Mouse (Mus musculus) lung, embryonic 14.5 days (tissue): ENCODE results near the gene Mapk1ip1l. TPM values are rescaled to one million over a fixed set of nuclear protein-coding genes. Genes with fewer than 3 reads are reported as not detected.

Source experiments
- ATAC-seq: fragments of 200-750 bp; cut with Nextera tagmentation; 2 replicates; pipeline ENCODE4 v1.8.0; 2017; ENCODE audit warnings: mild to moderate bottlenecking, moderate TSS enrichment, moderate library complexity; ENCODE audit not compliant: insufficient read depth
- DNase-seq: peaks from one replicate; pipeline ENCODE4 v3.0.0-alpha.2; 2015
- H3K27ac ChIP-seq: fragments of 300-500 bp; sonication (generic); 2 replicates; pipeline ENCODE4 v1.5.1; 2014; ENCODE audit warnings: low read depth, mild to moderate bottlenecking, moderate library complexity
- H3K27me3 ChIP-seq: fragments of 300-500 bp; sonication (generic); 2 replicates; pipeline ENCODE4 v1.6.1; 2014; ENCODE audit warnings: low read length, control low read depth; ENCODE audit not compliant: insufficient read depth
- H3K36me3 ChIP-seq: fragments of 300-500 bp; sonication (generic); 2 replicates; pipeline ENCODE4 v1.6.1; 2014; ENCODE audit warnings: control low read depth; ENCODE audit not compliant: insufficient read depth
- H3K4me1 ChIP-seq: fragments of 300-500 bp; sonication (generic); 2 replicates; pipeline ENCODE4 v1.6.1; 2014; ENCODE audit warnings: antibody characterized with exemption, control low read depth; ENCODE audit not compliant: insufficient read depth
- H3K4me2 ChIP-seq: fragments of 300-500 bp; sonication (generic); 2 replicates; pipeline ENCODE4 v1.6.1; 2014; ENCODE audit warnings: mild to moderate bottlenecking
- H3K4me3 ChIP-seq: fragments of 300-500 bp; sonication (generic); 2 replicates; pipeline ENCODE4 v1.5.1; 2014; ENCODE audit warnings: low read depth, low read length
- H3K9ac ChIP-seq: fragments of 300-500 bp; sonication (generic); 2 replicates; pipeline ENCODE4 v1.6.1; 2014
- H3K9me3 ChIP-seq: fragments of 300-500 bp; sonication (generic); 2 replicates; pipeline ENCODE4 v1.6.1; 2016; ENCODE audit warnings: low read depth, low read length, control low read depth
- CTCF ChIP-seq: IDR thresholded peaks from 2 replicates; pipeline ENCODE4 v1.5.1; 2016; ENCODE audit warnings: antibody characterized with exemption, low read depth
- WGBS: fragments of 180-500 bp; shearing (Covaris S2); extraction: QIAGEN DNeasy Blood & Tissue Kit; methylation state at CpG from one replicate; pipeline ENCODE4 v1.1.7; 2014; 5-methylcytosine and 5-hydroxymethylcytosine counted together
- polyA plus RNA-seq: library from polyadenylated mRNA; unstranded; fragments of >200 nt; fragmentation: Nextera tagmentation; extraction: Ambion mirVana; gene quantifications from 2 replicates; pipeline ENCODE4 v1.2.1, GENCODE M21; 2014

Gene Mapk1ip1l
- polyA plus RNA-seq, 1 experiment from 2014 or later = 101 TPM

GRCm38 (mm10) chr14:47340231-47340925 is 42.3 kb downstream of the Mapk1ip1l start:
- ATAC-seq = no peak
- no peaks in the 10 kb centered on the region for H3K9me3 ChIP-seq
- H3K4me2 ChIP-seq = no peak overlapping the region
- H3K27me3 ChIP-seq = no peaks in the 10 kb centered on the region
- no peaks in the 10 kb centered on the region for H3K36me3 ChIP-seq
- no peak overlapping the region for H3K27ac ChIP-seq
- WGBS = 75% methylated on average over 10 of the region's 10 CpGs
- H3K4me1 ChIP-seq = no peaks in the 10 kb centered on the region
- no peak for DNase-seq
- no peak for TF ChIP-seq CTCF
- H3K9ac ChIP-seq = no peak overlapping the region
- no peak overlapping the region for H3K4me3 ChIP-seq

DNA sequence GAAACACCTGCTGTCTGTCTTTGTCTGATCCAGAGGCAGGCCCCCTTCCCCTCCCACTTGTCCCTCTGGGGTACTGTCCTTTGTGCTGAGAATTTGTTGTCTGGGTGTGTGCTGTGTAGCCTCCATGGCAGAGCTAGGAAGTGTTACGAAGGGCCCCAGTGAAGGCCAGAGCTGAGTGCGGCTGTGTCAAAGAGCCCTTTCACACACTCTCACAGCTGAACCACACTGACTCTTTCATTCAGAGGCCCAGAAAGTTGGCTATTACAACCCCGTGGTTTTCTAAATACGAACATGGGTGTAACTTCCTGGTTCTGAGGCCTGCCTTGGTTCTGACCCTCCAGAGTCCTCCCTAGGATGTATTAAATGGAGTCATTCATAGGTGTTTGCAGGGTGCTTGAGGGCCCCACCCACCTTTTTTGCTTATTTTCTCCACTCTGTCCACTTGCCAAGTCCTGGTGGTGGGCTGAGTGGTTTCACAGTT is 43.8 kb downstream of the Mapk1ip1l start:
- Histone ChIP-seq H3K4me2 (no peak overlapping the region), H3K27me3 (no peaks in the 10 kb centered on the region), H3K4me1 (no peaks in the 10 kb centered on the region), H3K27ac (no peak overlapping the region), H3K9me3 (no peaks in the 10 kb centered on the region), H3K9ac (no peak overlapping the region), H3K4me3 (no peak overlapping the region), H3K36me3 (no peaks in the 10 kb centered on the region)
- 64% methylated on average over 4 of the region's 4 CpGs for WGBS
- TF ChIP-seq CTCF = no peak
- ATAC-seq (no peak), DNase-seq (no peak)

- no peak for TF ChIP-seq CTCF
- Histone ChIP-seq H3K27ac (no peak overlapping the region), H3K36me3 (no peaks in the 10 kb centered on the region), H3K4me2 (no peak overlapping the region), H3K4me1 (no peaks in the 10 kb centered on the region), H3K9ac (no peak overlapping the region), H3K4me3 (no peak overlapping the region), H3K9me3 (no peaks in the 10 kb centered on the region), H3K27me3 (no peaks in the 10 kb centered on the region)
- DNase-seq (no peak), ATAC-seq (no peak)
- WGBS = 90% methylated on average over 1 of the region's 1 CpGs
Measured at GRCm38 (mm10) chr14:47346715-47347114, 48.6 kb downstream of the Mapk1ip1l start.

GRCm38 (mm10) chr14:47350974-47351373 is 52.9 kb downstream of the Mapk1ip1l start:
- Histone ChIP-seq H3K4me2 (no peak overlapping the region), H3K27ac (no peak overlapping the region), H3K36me3 (no peaks in the 10 kb centered on the region), H3K9me3 (no peaks in the 10 kb centered on the region), H3K4me1 (no peaks in the 10 kb centered on the region), H3K27me3 (no peaks in the 10 kb centered on the region), H3K9ac (no peak overlapping the region), H3K4me3 (no peak overlapping the region)
- ATAC-seq (no peak), DNase-seq (no peak)
- TF ChIP-seq CTCF = no peak
- WGBS = 78% methylated on average over 2 of the region's 2 CpGs

- TF ChIP-seq CTCF = no peak
- Histone ChIP-seq H3K4me1 (no peaks in the 10 kb centered on the region), H3K27me3 (no peaks in the 10 kb centered on the region), H3K27ac (no peak overlapping the region), H3K4me2 (no peak overlapping the region), H3K36me3 (no peaks in the 10 kb centered on the region), H3K9me3 (no peaks in the 10 kb centered on the region), H3K4me3 (no peak overlapping the region), H3K9ac (no peak overlapping the region)
- ATAC-seq (no peak), DNase-seq (no peak)
- 80% methylated on average over 10 of the region's 10 CpGs for WGBS
Measured at GRCm38 (mm10) chr14:47352272-47352671, 54.2 kb downstream of the Mapk1ip1l start.

DNA sequence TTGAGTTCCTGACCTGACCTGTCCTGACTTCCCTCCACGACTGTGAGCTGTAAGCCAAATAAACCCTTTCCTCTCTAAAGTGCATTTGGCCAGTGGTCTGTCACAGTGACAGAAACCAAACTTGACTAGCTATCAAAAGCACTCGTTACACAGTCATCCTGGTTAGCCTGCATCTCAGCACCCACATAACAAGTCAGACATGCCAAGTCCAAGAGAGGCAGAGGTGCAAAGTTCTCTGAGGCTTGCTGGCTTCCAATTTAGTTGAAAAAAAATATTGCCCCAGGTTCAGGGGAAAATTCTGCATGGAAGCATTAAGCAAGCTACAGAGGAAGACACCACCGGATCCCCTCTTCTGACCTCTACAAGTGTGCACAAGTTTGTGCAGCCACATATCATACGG is 55.2 kb downstream of the Mapk1ip1l start:
- H3K27me3 ChIP-seq = no peaks in the 10 kb centered on the region
- no peak overlapping the region for H3K4me2 ChIP-seq
- no peak overlapping the region for H3K27ac ChIP-seq
- H3K9me3 ChIP-seq = no peaks in the 10 kb centered on the region
- no peak overlapping the region for H3K9ac ChIP-seq
- DNase-seq = no peak
- H3K36me3 ChIP-seq = no peaks in the 10 kb centered on the region
- 68% methylated on average over 4 of the region's 4 CpGs for WGBS
- H3K4me1 ChIP-seq = no peaks in the 10 kb centered on the region
- no peak overlapping the region for H3K4me3 ChIP-seq
- no peak for ATAC-seq
- TF ChIP-seq CTCF = no peak

GRCm38 (mm10) chr14:47354111-47354577 is 56.1 kb downstream of the Mapk1ip1l start:
- TF ChIP-seq CTCF = peak; percentile 44
- H3K27ac ChIP-seq = no peak overlapping the region
- no peaks in the 10 kb centered on the region for H3K36me3 ChIP-seq
- H3K4me1 ChIP-seq = no peaks in the 10 kb centered on the region
- H3K9me3 ChIP-seq = no peaks in the 10 kb centered on the region
- H3K9ac ChIP-seq = no peak overlapping the region
- ATAC-seq (no peak), DNase-seq (no peak)
- H3K27me3 ChIP-seq = no peaks in the 10 kb centered on the region
- no peak overlapping the region for H3K4me3 ChIP-seq
- H3K4me2 ChIP-seq = no peak overlapping the region
- WGBS = 65% methylated on average over 8 of the region's 8 CpGs

DNA sequence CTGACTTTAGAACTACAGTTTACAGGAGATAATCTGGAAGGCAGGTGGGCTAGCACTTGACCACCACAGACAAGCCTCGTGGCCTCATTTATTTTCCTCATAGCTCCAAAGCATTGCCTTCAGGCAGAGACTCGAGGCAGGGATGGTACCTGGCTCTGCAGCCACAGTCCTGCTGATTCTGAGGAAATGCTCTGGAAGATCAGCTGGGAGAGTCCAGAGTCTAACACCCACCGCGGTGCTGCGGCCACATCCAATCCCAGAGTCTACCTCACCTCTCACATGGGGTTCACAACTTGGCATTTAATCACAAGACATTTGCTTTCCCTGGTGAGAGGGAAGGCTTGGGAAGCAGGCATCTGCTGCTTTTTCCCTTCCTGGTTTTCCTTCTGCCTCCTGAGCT is 56.9 kb downstream of the Mapk1ip1l start:
- DNase-seq (no peak), ATAC-seq (no peak)
- Histone ChIP-seq H3K4me1 (no peaks in the 10 kb centered on the region), H3K36me3 (no peaks in the 10 kb centered on the region), H3K9ac (no peak overlapping the region), H3K4me2 (no peak overlapping the region), H3K9me3 (no peaks in the 10 kb centered on the region), H3K27me3 (no peaks in the 10 kb centered on the region), H3K27ac (no peak overlapping the region), H3K4me3 (no peak overlapping the region)
- no peak for TF ChIP-seq CTCF
- WGBS = 58% methylated on average over 5 of the region's 5 CpGs
